Mouse (Mus musculus): ENCODE measurements around the gene Acap1.

GRCm38 (mm10) chr11:69878952-69879351 lies 16.4 kb downstream of the Acap1 start:
- TF ChIP-seq CTCF (IDR thresholded peaks at IDR 0.05; ENCODE audit: control insufficient read depth, insufficient read depth, low read length) (no peak), POLR2A (IDR thresholded peaks at IDR 0.05; ENCODE audit: borderline replicate concordance, control insufficient read depth, low read depth, low read length) (no peak)

Measured in bone marrow, adult 2 months (tissue).